Mouse (Mus musculus): ENCODE measurements around the gene Dnaaf5. TPM values are rescaled to one million over a fixed set of nuclear protein-coding genes. Genes with fewer than 3 reads are reported as not detected.
A peak's percentile ranks its signal among the peaks of the same experiment; 100 is the strongest.

Gene Dnaaf5
- polyA plus RNA-seq, 1 experiment from 2014 or later, result 3.6 TPM

- Histone ChIP-seq H3K27me3 (ENCODE audit: control insufficient read depth, insufficient read depth, low read length) (no peaks in the 10 kb centered on the region), H3K4me1 (ENCODE audit: control insufficient read depth, insufficient read depth, low read length) (no peaks in the 10 kb centered on the region), H3K4me2 (ENCODE audit: low read depth, low read length) (no peak overlapping the region), H3K27ac (ENCODE audit: low read depth, low read length) (no peak overlapping the region), H3K36me3 (ENCODE audit: control insufficient read depth, insufficient read depth, low read length) (no peaks in the 10 kb centered on the region), H3K9ac (replicated peaks; ENCODE audit: low read depth, low read length) (no peak overlapping the region), H3K9me3 (ENCODE audit: control insufficient read depth, low read length) (no peaks in the 10 kb centered on the region), H3K4me3 (ENCODE audit: low read depth, low read length) (no peak overlapping the region)
- WGBS, result 71% methylated on average over 5 of the region's 5 CpGs
- ATAC-seq (ENCODE audit: low read depth), result no peak
Measured at GRCm38 (mm10) chr5:139118139-139118960, 31.7 kb upstream of the Dnaaf5 start.

GRCm38 (mm10) chr5:139118961-139119276 is 31.1 kb upstream of the Dnaaf5 start:
- Histone ChIP-seq H3K36me3 (ENCODE audit: control insufficient read depth, insufficient read depth, low read length) (no peaks in the 10 kb centered on the region), H3K9me3 (ENCODE audit: control insufficient read depth, low read length) (no peaks in the 10 kb centered on the region), H3K4me3 (ENCODE audit: low read depth, low read length) (no peak overlapping the region), H3K27ac (ENCODE audit: low read depth, low read length) (no peak overlapping the region), H3K9ac (replicated peaks; ENCODE audit: low read depth, low read length) (no peak overlapping the region), H3K27me3 (ENCODE audit: control insufficient read depth, insufficient read depth, low read length) (no peaks in the 10 kb centered on the region), H3K4me2 (ENCODE audit: low read depth, low read length) (no peak overlapping the region), H3K4me1 (ENCODE audit: control insufficient read depth, insufficient read depth, low read length) (no peaks in the 10 kb centered on the region)
- ATAC-seq (ENCODE audit: low read depth), result no peak
- WGBS, result 74% methylated on average over 2 of the region's 2 CpGs

- Histone ChIP-seq H3K27me3 (ENCODE audit: control insufficient read depth, insufficient read depth, low read length) (no peaks in the 10 kb centered on the region), H3K4me2 (ENCODE audit: low read depth, low read length) (no peak overlapping the region), H3K9ac (replicated peaks; ENCODE audit: low read depth, low read length) (no peak overlapping the region), H3K4me1 (ENCODE audit: control insufficient read depth, insufficient read depth, low read length) (peaks cover 3% of the 10 kb centered on the region; the same call in 1 of the 2 replicates), H3K36me3 (ENCODE audit: control insufficient read depth, insufficient read depth, low read length) (no peaks in the 10 kb centered on the region), H3K27ac (ENCODE audit: low read depth, low read length) (no peak overlapping the region), H3K4me3 (ENCODE audit: low read depth, low read length) (no peak overlapping the region), H3K9me3 (ENCODE audit: control insufficient read depth, low read length) (no peaks in the 10 kb centered on the region)
- WGBS, result 80% methylated on average over 3 of the region's 3 CpGs
- ATAC-seq (ENCODE audit: low read depth), result no peak
Measured at GRCm38 (mm10) chr5:139125717-139126116, 24.3 kb upstream of the Dnaaf5 start.

GRCm38 (mm10) chr5:139128476-139129065 is 21.5 kb upstream of the Dnaaf5 start:
- H3K4me3 ChIP-seq (ENCODE audit: low read depth, low read length), result peak overlapping the region; percentile 52
- WGBS, result 36% methylated on average over 12 of the region's 12 CpGs
- peak overlapping the region; percentile 71 for H3K4me2 ChIP-seq (ENCODE audit: low read depth, low read length)
- no peak for ATAC-seq (ENCODE audit: low read depth)
- no peaks in the 10 kb centered on the region for H3K27me3 ChIP-seq (ENCODE audit: control insufficient read depth, insufficient read depth, low read length)
- H3K36me3 ChIP-seq (ENCODE audit: control insufficient read depth, insufficient read depth, low read length), result no peaks in the 10 kb centered on the region
- peak overlapping the region; percentile 72 for H3K9ac ChIP-seq (replicated peaks; ENCODE audit: low read depth, low read length)
- H3K27ac ChIP-seq (ENCODE audit: low read depth, low read length), result peak overlapping the region; percentile 71
- peaks cover 3% of the 10 kb centered on the region; the same call in 1 of the 2 replicates for H3K4me1 ChIP-seq (ENCODE audit: control insufficient read depth, insufficient read depth, low read length)
- no peaks in the 10 kb centered on the region for H3K9me3 ChIP-seq (ENCODE audit: control insufficient read depth, low read length)

- Histone ChIP-seq H3K36me3 (ENCODE audit: control insufficient read depth, insufficient read depth, low read length) (no peaks in the 10 kb centered on the region), H3K9me3 (ENCODE audit: control insufficient read depth, low read length) (no peaks in the 10 kb centered on the region), H3K4me3 (ENCODE audit: low read depth, low read length) (peak overlapping the region; percentile 52), H3K27me3 (ENCODE audit: control insufficient read depth, insufficient read depth, low read length) (no peaks in the 10 kb centered on the region), H3K27ac (ENCODE audit: low read depth, low read length) (peak overlapping the region; percentile 71), H3K9ac (replicated peaks; ENCODE audit: low read depth, low read length) (peak overlapping the region; percentile 72), H3K4me1 (ENCODE audit: control insufficient read depth, insufficient read depth, low read length) (peaks cover 3% of the 10 kb centered on the region; the same call in 1 of the 2 replicates), H3K4me2 (ENCODE audit: low read depth, low read length) (peak overlapping the region; percentile 71)
- peak; percentile 78 for ATAC-seq (ENCODE audit: low read depth)
- WGBS, result 10% methylated on average over 11 of the region's 12 CpGs
Measured at GRCm38 (mm10) chr5:139129078-139129477, 20.9 kb upstream of the Dnaaf5 start.

GRCm38 (mm10) chr5:139129572-139130151 is 20.4 kb upstream of the Dnaaf5 start:
- peak overlapping the region; percentile 71 for H3K4me2 ChIP-seq (ENCODE audit: low read depth, low read length)
- WGBS, result 3% methylated on average over 34 of the region's 55 CpGs

GRCm38 (mm10) chr5:139130351-139130750 is 19.7 kb upstream of the Dnaaf5 start:
- no peak overlapping the region for H3K4me3 ChIP-seq (ENCODE audit: low read depth, low read length)
- no peak for ATAC-seq (ENCODE audit: low read depth)

More at GRCm38 (mm10) chr5:139129572-139130151, 20.4 kb upstream of the Dnaaf5 start:
- H3K9me3 ChIP-seq (ENCODE audit: control insufficient read depth, low read length), result no peaks in the 10 kb centered on the region
- no peaks in the 10 kb centered on the region for H3K36me3 ChIP-seq (ENCODE audit: control insufficient read depth, insufficient read depth, low read length)
- ATAC-seq (ENCODE audit: low read depth), result peak; percentile 90
- peak overlapping the region; percentile 72 for H3K9ac ChIP-seq (replicated peaks; ENCODE audit: low read depth, low read length)
- H3K4me1 ChIP-seq (ENCODE audit: control insufficient read depth, insufficient read depth, low read length), result peaks cover 3% of the 10 kb centered on the region; the same call in 1 of the 2 replicates
- peak overlapping the region; percentile 71 for H3K27ac ChIP-seq (ENCODE audit: low read depth, low read length)
- peak overlapping the region; percentile 52 for H3K4me3 ChIP-seq (ENCODE audit: low read depth, low read length)
- no peaks in the 10 kb centered on the region for H3K27me3 ChIP-seq (ENCODE audit: control insufficient read depth, insufficient read depth, low read length)

GRCm38 (mm10) chr5:139134501-139134900 is 15.5 kb upstream of the Dnaaf5 start:
- no peak for ATAC-seq (ENCODE audit: low read depth)
- H3K4me1 ChIP-seq (ENCODE audit: control insufficient read depth, insufficient read depth, low read length), result no peaks in the 10 kb centered on the region
- H3K4me2 ChIP-seq (ENCODE audit: low read depth, low read length), result no peak overlapping the region
- H3K27me3 ChIP-seq (ENCODE audit: control insufficient read depth, insufficient read depth, low read length), result no peaks in the 10 kb centered on the region
- H3K27ac ChIP-seq (ENCODE audit: low read depth, low read length), result no peak overlapping the region
- H3K4me3 ChIP-seq (ENCODE audit: low read depth, low read length), result no peak overlapping the region
- H3K9me3 ChIP-seq (ENCODE audit: control insufficient read depth, low read length), result no peaks in the 10 kb centered on the region
- H3K9ac ChIP-seq (replicated peaks; ENCODE audit: low read depth, low read length), result no peak overlapping the region
- WGBS, result 85% methylated on average over 8 of the region's 8 CpGs
- no peaks in the 10 kb centered on the region for H3K36me3 ChIP-seq (ENCODE audit: control insufficient read depth, insufficient read depth, low read length)

More at GRCm38 (mm10) chr5:139130351-139130750, 19.7 kb upstream of the Dnaaf5 start:
- Histone ChIP-seq H3K36me3 (ENCODE audit: control insufficient read depth, insufficient read depth, low read length) (no peaks in the 10 kb centered on the region), H3K9me3 (ENCODE audit: control insufficient read depth, low read length) (no peaks in the 10 kb centered on the region), H3K4me2 (ENCODE audit: low read depth, low read length) (peak overlapping the region; percentile 71; the same call in 1 of the 2 replicates), H3K27ac (ENCODE audit: low read depth, low read length) (peak overlapping the region; percentile 71), H3K27me3 (ENCODE audit: control insufficient read depth, insufficient read depth, low read length) (no peaks in the 10 kb centered on the region), H3K4me1 (ENCODE audit: control insufficient read depth, insufficient read depth, low read length) (peaks cover 3% of the 10 kb centered on the region; the same call in 1 of the 2 replicates), H3K9ac (replicated peaks; ENCODE audit: low read depth, low read length) (peak overlapping the region; percentile 72; the same call in 1 of the 2 replicates)
- 74% methylated on average over 5 of the region's 5 CpGs for WGBS

GRCm38 (mm10) chr5:139136341-139136740 is 13.7 kb upstream of the Dnaaf5 start:
- no peaks in the 10 kb centered on the region for H3K36me3 ChIP-seq (ENCODE audit: control insufficient read depth, insufficient read depth, low read length)
- H3K9me3 ChIP-seq (ENCODE audit: control insufficient read depth, low read length), result no peaks in the 10 kb centered on the region
- no peak for ATAC-seq (ENCODE audit: low read depth)
- no peak overlapping the region for H3K4me3 ChIP-seq (ENCODE audit: low read depth, low read length)
- no peak overlapping the region for H3K27ac ChIP-seq (ENCODE audit: low read depth, low read length)
- H3K9ac ChIP-seq (replicated peaks; ENCODE audit: low read depth, low read length), result no peak overlapping the region
- no peak overlapping the region for H3K4me2 ChIP-seq (ENCODE audit: low read depth, low read length)
- no peaks in the 10 kb centered on the region for H3K27me3 ChIP-seq (ENCODE audit: control insufficient read depth, insufficient read depth, low read length)
- WGBS, result 62% methylated on average over 1 of the region's 1 CpGs
- no peaks in the 10 kb centered on the region for H3K4me1 ChIP-seq (ENCODE audit: control insufficient read depth, insufficient read depth, low read length)

Data from neural tube, embryonic 14.5 days (tissue).